Mouse (Mus musculus): ENCODE data around the gene Rph3al. TPM values are rescaled to one million over a fixed set of nuclear protein-coding genes. Genes with fewer than 3 reads are reported as not detected.
A peak's percentile ranks its signal among the peaks of the same experiment; 100 is the strongest.

Rph3al gene
- polyA plus RNA-seq, 1 experiment from 2014 or later: 7.9 TPM

DNA sequence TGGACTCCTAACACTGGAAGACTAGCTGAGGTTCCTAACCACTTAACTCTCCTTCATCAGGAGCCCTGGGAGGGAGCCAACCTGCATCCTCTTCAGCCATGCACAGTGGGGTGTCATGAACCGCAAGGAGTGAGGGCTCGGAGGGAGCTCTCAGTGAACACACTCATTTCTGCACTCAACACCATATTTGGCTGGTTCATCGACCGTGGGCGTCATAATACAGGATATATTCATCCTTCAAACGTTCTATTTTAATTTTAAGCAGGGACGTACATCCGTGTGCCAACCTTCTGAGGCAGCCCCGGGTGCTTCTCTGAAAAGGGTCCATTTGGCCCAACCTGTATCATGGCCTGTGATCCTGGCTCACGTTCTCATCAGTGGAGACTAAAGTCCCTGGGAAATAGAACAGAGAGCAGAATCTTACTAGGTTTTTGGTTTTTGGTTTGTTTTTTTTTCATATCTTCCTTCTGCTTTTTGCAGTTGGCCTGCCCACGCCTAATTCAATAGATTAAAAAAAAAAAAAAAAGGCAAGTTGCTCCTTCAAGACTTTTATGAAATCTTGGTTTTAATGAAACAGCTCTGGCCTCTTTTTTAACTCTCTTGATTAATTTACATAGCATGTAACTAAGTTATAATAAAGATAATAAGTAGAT is 102.5 kb downstream of the Rph3al start:
- ATAC-seq (ENCODE audit: borderline replicate concordance, extremely low read depth, low FRiP score, low TSS enrichment): no peak
- Histone ChIP-seq H3K4me3 (no peak overlapping the region), H3K4me1 (no peaks in the 10 kb centered on the region), H3K9ac (no peak overlapping the region), H3K27ac (no peak overlapping the region), H3K4me2 (no peak overlapping the region), H3K27me3 (no peaks in the 10 kb centered on the region), H3K9me3 (no peaks in the 10 kb centered on the region), H3K36me3 (no peaks in the 10 kb centered on the region)
- WGBS: 72% methylated on average over 11 of the region's 11 CpGs

DNA sequence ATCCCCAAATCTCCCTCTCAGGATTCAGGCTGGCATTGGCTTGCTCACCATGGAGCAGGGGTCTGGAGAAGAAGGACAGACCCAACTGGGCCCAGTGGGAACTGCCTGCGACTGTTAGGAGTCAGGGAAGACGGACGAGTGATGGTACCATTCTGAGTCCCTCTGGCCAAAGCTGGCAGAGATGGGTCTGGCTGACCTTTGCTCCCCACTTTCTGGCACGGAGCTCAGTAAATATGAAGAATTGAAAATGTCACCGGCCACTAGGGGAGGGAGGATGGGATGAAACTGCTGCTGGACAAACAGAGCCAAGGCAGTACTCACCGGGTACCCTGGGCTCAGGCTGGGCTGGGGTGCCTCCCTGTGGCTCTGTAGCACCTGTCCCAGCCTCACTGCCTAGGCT is 105.1 kb downstream of the Rph3al start:
- no peak for ATAC-seq (ENCODE audit: borderline replicate concordance, extremely low read depth, low FRiP score, low TSS enrichment)
- WGBS: 68% methylated on average over 6 of the region's 6 CpGs

GRCm38 (mm10) chr11:75830386-75830785 is 107.8 kb downstream of the Rph3al start:
- no peaks in the 10 kb centered on the region for H3K4me1 ChIP-seq
- no peak overlapping the region for H3K9ac ChIP-seq
- no peak for ATAC-seq (ENCODE audit: borderline replicate concordance, extremely low read depth, low FRiP score, low TSS enrichment)
- no peak overlapping the region for H3K4me2 ChIP-seq
- no peaks in the 10 kb centered on the region for H3K9me3 ChIP-seq
- H3K4me3 ChIP-seq: no peak overlapping the region
- no peaks in the 10 kb centered on the region for H3K36me3 ChIP-seq
- no peaks in the 10 kb centered on the region for H3K27me3 ChIP-seq
- H3K27ac ChIP-seq: no peak overlapping the region
- WGBS: 92% methylated on average over 3 of the region's 3 CpGs

More for the DNA sequence above, 105.1 kb downstream of the Rph3al start:
- no peaks in the 10 kb centered on the region for H3K36me3 ChIP-seq
- H3K9ac ChIP-seq: no peak overlapping the region
- no peak overlapping the region for H3K4me2 ChIP-seq
- no peak overlapping the region for H3K4me3 ChIP-seq
- H3K4me1 ChIP-seq: no peaks in the 10 kb centered on the region
- no peaks in the 10 kb centered on the region for H3K27me3 ChIP-seq
- no peak overlapping the region for H3K27ac ChIP-seq
- H3K9me3 ChIP-seq: no peaks in the 10 kb centered on the region

DNA sequence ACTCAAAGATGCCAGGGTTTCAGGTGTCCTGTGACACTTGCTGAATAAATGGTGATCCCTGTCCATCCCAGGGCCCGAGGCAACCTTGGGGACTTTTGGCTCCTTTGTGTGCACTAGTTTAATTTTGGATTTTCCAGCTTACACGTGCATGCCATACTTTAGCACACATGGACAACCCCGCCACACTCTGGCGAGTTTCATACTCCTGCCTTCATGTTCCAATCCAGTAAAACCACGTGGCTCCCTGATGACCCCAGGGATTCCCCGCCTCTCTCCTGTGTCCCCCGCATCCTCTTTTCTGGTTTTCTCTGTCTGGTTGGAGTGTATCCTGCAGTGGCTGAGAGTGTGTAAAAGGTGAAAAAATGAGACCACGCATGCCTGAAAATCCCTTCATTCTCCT is 110.8 kb downstream of the Rph3al start:
- Histone ChIP-seq H3K4me3 (no peak overlapping the region), H3K27ac (no peak overlapping the region), H3K27me3 (peaks cover 3% of the 10 kb centered on the region; the same call in 1 of the 2 replicates), H3K9ac (no peak overlapping the region), H3K9me3 (no peaks in the 10 kb centered on the region), H3K4me2 (no peak overlapping the region), H3K36me3 (no peaks in the 10 kb centered on the region), H3K4me1 (no peaks in the 10 kb centered on the region)
- 76% methylated on average over 8 of the region's 8 CpGs for WGBS
- ATAC-seq (ENCODE audit: borderline replicate concordance, extremely low read depth, low FRiP score, low TSS enrichment): no peak

- no peak overlapping the region for H3K27ac ChIP-seq
- H3K9ac ChIP-seq: no peak overlapping the region
- H3K9me3 ChIP-seq: no peaks in the 10 kb centered on the region
- 40% methylated on average over 7 of the region's 7 CpGs for WGBS
- H3K4me1 ChIP-seq: 0 out of 2 replicates have a peak, but pooled peaks cover under 1% of the 10 kb centered on the region
- H3K36me3 ChIP-seq: no peaks in the 10 kb centered on the region
- H3K27me3 ChIP-seq: peaks cover 6% of the 10 kb centered on the region; the same call in 1 of the 2 replicates
- no peak overlapping the region for H3K4me2 ChIP-seq
- no peak overlapping the region for H3K4me3 ChIP-seq
- no peak for ATAC-seq (ENCODE audit: borderline replicate concordance, extremely low read depth, low FRiP score, low TSS enrichment)
Observed at GRCm38 (mm10) chr11:75823506-75823905, 114.7 kb downstream of the Rph3al start.

GRCm38 (mm10) chr11:75813085-75813484 is 125.1 kb downstream of the Rph3al start:
- no peak overlapping the region for H3K9ac ChIP-seq
- H3K27ac ChIP-seq: peak overlapping the region; percentile 94
- peaks cover 23% of the 10 kb centered on the region for H3K4me1 ChIP-seq
- H3K9me3 ChIP-seq: no peaks in the 10 kb centered on the region
- H3K4me3 ChIP-seq: no peak overlapping the region
- no peak overlapping the region for H3K4me2 ChIP-seq
- no peak for ATAC-seq (ENCODE audit: borderline replicate concordance, extremely low read depth, low FRiP score, low TSS enrichment)
- H3K36me3 ChIP-seq: no peaks in the 10 kb centered on the region
- H3K27me3 ChIP-seq: no peaks in the 10 kb centered on the region
- WGBS: 43% methylated on average over 10 of the region's 10 CpGs

- H3K9me3 ChIP-seq: no peaks in the 10 kb centered on the region
- H3K9ac ChIP-seq: no peak overlapping the region
- H3K27ac ChIP-seq: peak overlapping the region; percentile 94
- WGBS: 1% methylated on average over 3 of the region's 3 CpGs
- peaks cover 23% of the 10 kb centered on the region for H3K4me1 ChIP-seq
- peak; percentile 89 for ATAC-seq (ENCODE audit: borderline replicate concordance, extremely low read depth, low FRiP score, low TSS enrichment)
- no peaks in the 10 kb centered on the region for H3K27me3 ChIP-seq
- H3K4me2 ChIP-seq: no peak overlapping the region
- H3K4me3 ChIP-seq: no peak overlapping the region
- H3K36me3 ChIP-seq: no peaks in the 10 kb centered on the region
Observed at GRCm38 (mm10) chr11:75811900-75812299, 126.3 kb downstream of the Rph3al start.

DNA sequence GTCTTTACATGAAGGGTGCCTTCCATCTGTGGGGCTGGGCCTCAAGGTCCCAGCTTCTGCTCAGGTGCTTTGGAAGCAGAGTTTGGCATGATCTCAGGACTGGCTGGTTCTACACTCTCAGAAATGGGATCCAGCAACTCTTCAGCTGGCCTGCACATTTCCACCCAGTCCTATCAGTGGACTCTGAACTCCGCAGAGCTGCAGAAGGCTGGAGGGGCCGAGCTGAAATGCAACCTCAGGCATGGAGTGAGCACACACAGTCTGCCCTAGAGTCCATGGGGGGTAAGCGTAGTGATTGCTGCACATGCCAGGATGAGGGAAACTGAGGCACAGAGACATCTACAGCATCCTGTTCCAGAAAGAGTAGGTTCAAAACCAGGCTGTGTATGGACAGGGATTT is 127.7 kb downstream of the Rph3al start:
- Histone ChIP-seq H3K27ac (no peak overlapping the region), H3K9me3 (no peaks in the 10 kb centered on the region), H3K36me3 (no peaks in the 10 kb centered on the region), H3K9ac (no peak overlapping the region), H3K4me2 (no peak overlapping the region), H3K4me1 (peaks cover 23% of the 10 kb centered on the region), H3K27me3 (no peaks in the 10 kb centered on the region), H3K4me3 (no peak overlapping the region)
- 87% methylated on average over 3 of the region's 3 CpGs for WGBS
- no peak for ATAC-seq (ENCODE audit: borderline replicate concordance, extremely low read depth, low FRiP score, low TSS enrichment)

DNA sequence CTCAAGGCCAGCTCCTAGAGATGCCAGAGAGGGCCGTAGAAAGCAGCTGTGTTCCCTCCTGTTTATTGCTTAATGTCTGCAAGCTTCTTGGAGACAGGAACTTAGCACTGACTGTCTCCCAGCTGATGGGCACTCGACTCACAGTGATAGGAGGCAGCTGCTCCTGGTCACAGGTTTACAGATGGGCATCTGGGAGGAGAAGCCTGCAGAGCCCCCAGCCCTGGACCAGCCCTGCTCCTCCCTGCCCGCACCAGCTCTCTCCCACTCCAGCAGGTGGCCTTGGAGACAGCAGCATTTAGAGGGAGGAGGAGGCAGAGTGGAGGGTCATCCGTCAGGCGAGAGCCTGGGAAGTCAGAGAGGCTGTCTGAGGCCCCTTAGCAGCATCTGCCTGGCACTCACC is 130.7 kb downstream of the Rph3al start:
- no peak overlapping the region for H3K4me3 ChIP-seq
- no peak overlapping the region for H3K27ac ChIP-seq
- peaks cover 10% of the 10 kb centered on the region for H3K4me1 ChIP-seq
- H3K9ac ChIP-seq: no peak overlapping the region
- no peak overlapping the region for H3K4me2 ChIP-seq
- H3K9me3 ChIP-seq: no peaks in the 10 kb centered on the region
- H3K36me3 ChIP-seq: no peaks in the 10 kb centered on the region
- no peaks in the 10 kb centered on the region for H3K27me3 ChIP-seq
- no peak for ATAC-seq (ENCODE audit: borderline replicate concordance, extremely low read depth, low FRiP score, low TSS enrichment)
- 15% methylated on average over 5 of the region's 5 CpGs for WGBS

GRCm38 (mm10) chr11:75801771-75802550 is 136.3 kb downstream of the Rph3al start:
- no peaks in the 10 kb centered on the region for H3K36me3 ChIP-seq
- H3K4me2 ChIP-seq: no peak overlapping the region
- peaks cover 9% of the 10 kb centered on the region; the same call in 1 of the 2 replicates for H3K4me1 ChIP-seq
- no peaks in the 10 kb centered on the region for H3K9me3 ChIP-seq
- no peak overlapping the region for H3K4me3 ChIP-seq
- peaks cover 11% of the 10 kb centered on the region; the same call in 1 of the 2 replicates for H3K27me3 ChIP-seq
- no peak for ATAC-seq (ENCODE audit: borderline replicate concordance, extremely low read depth, low FRiP score, low TSS enrichment)
- H3K27ac ChIP-seq: no peak overlapping the region
- no peak overlapping the region for H3K9ac ChIP-seq
- 52% methylated on average over 7 of the region's 7 CpGs for WGBS

GRCm38 (mm10) chr11:75801369-75801768 is 136.9 kb downstream of the Rph3al start:
- Histone ChIP-seq H3K4me2 (no peak overlapping the region), H3K36me3 (no peaks in the 10 kb centered on the region), H3K27me3 (peaks cover 16% of the 10 kb centered on the region), H3K4me1 (peaks cover 9% of the 10 kb centered on the region; the same call in 1 of the 2 replicates), H3K27ac (no peak overlapping the region), H3K9me3 (no peaks in the 10 kb centered on the region), H3K9ac (no peak overlapping the region), H3K4me3 (no peak overlapping the region)
- 77% methylated on average over 4 of the region's 4 CpGs for WGBS
- peak; percentile 62; the same call in 1 of the 2 replicates for ATAC-seq (ENCODE audit: borderline replicate concordance, extremely low read depth, low FRiP score, low TSS enrichment)

DNA sequence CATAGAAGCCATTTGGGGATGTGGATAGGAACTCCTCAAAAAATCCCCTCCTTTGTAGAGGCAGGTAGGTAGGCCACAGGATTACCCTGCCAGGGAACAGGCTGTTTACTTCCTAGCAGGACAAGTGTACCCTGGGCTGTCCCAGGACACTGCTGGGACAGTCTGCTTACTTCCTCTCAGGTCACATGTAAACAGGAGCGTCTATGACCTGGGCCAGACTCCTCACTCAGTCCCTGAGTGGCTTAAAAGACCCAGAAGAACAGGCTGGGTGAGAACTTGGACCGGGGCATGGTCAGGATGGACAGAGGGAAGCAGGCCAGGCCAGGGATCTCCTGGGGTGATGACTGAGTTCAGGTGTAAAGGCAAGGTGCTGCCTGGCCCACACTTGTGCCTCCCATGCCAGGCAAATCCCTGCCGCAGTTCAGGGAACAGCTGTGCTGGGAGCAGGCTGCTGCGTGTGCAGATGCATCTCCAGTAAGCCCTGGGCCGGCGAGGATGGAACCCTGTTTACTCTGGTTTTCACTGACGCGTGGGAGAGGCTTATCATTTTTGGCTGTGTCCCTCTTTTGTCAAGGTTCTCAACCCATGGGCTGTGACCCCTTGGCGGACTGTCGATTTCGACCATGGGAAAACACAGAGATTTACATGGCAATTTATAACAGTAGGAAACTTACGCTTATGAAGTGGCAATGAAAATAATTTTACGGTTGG is 141.5 kb downstream of the Rph3al start:
- no peak overlapping the region for H3K27ac ChIP-seq
- H3K36me3 ChIP-seq: no peaks in the 10 kb centered on the region
- peaks cover 50% of the 10 kb centered on the region for H3K27me3 ChIP-seq
- peaks cover 18% of the 10 kb centered on the region for H3K4me1 ChIP-seq
- no peaks in the 10 kb centered on the region for H3K9me3 ChIP-seq
- peak overlapping the region; percentile 49 for H3K4me3 ChIP-seq
- H3K4me2 ChIP-seq: peak overlapping the region; percentile 86; the same call in 1 of the 2 replicates
- H3K9ac ChIP-seq: no peak overlapping the region
- WGBS: 58% methylated on average over 13 of the region's 13 CpGs
- ATAC-seq (ENCODE audit: borderline replicate concordance, extremely low read depth, low FRiP score, low TSS enrichment): no peak
